Mouse (Mus musculus) MEL (cell line): ENCODE data around the gene Snrpb2. TPM values are rescaled to one million over a fixed set of nuclear protein-coding genes. Genes with fewer than 3 reads are reported as not detected.

Experiments
- DNase-seq: peaks from one replicate; pipeline ENCODE4 v3.0.0; 2011; ENCODE audit warnings: low read depth, low spot score
- H3K27ac ChIP-seq: 2 replicates; pipeline ENCODE4 v1.5.1; 2012; ENCODE audit warnings: low read depth, mild to moderate bottlenecking, control low read depth, low read length, moderate library complexity; ENCODE audit not compliant: control insufficient read depth
- H3K27me3 ChIP-seq, 2 experiments: fragments of 150-350 bp in 1 of 2; sonication (generic) in 1 of 2; 2 replicates each; pipeline ENCODE4 v1.6.1; 2012; ENCODE audit warnings: low read length in 2 of 2, mild to moderate bottlenecking in 2 of 2, improper control_type of control experiment in 1 of 2, moderate library complexity in 1 of 2; ENCODE audit not compliant: insufficient read depth in 2 of 2, control insufficient read depth in 1 of 2
- H3K36me3 ChIP-seq, 2 experiments: 2 replicates each; pipeline ENCODE4 v1.6.1; 2012 to 2014; ENCODE audit warnings: low read length in 2 of 2, improper control_type of control experiment in 1 of 2, inconsistent platforms in 1 of 2, mild to moderate bottlenecking in 1 of 2; ENCODE audit not compliant: insufficient read depth in 2 of 2, control insufficient read depth in 1 of 2
- H3K4me1 ChIP-seq, 2 experiments: fragments of 150-350 bp in 1 of 2; sonication (generic) in 1 of 2; 2 replicates each; pipeline ENCODE4 v1.6.1; 2012; ENCODE audit warnings: low read length in 2 of 2, improper control_type of control experiment in 1 of 2, mild to moderate bottlenecking in 1 of 2; ENCODE audit not compliant: insufficient read depth in 2 of 2, control insufficient read depth in 1 of 2
- H3K4me3 ChIP-seq, 2 experiments: fragments of 150-350 bp in 1 of 2; sonication (generic) in 1 of 2; 2 replicates each; pipeline ENCODE4 v1.5.1; 2012; ENCODE audit warnings: low read depth in 2 of 2, low read length in 2 of 2, mild to moderate bottlenecking in 2 of 2, moderate library complexity in 2 of 2, control low read depth in 1 of 2, improper control_type of control experiment in 1 of 2; ENCODE audit not compliant: control insufficient read depth in 1 of 2, insufficient read depth in 1 of 2
- H3K79me2 ChIP-seq: 2 replicates; pipeline ENCODE4 v1.6.1; 2012; ENCODE audit warnings: mild to moderate bottlenecking, low read length, moderate library complexity; ENCODE audit not compliant: control insufficient read depth, poor library complexity, insufficient read depth
- H3K9ac ChIP-seq: 2 replicates; pipeline ENCODE4 v1.6.1; 2012; ENCODE audit warnings: low read depth, mild to moderate bottlenecking, control low read depth, low read length, moderate library complexity; ENCODE audit not compliant: control insufficient read depth, poor library complexity, severe bottlenecking
- H3K9me3 ChIP-seq: fragments of 150-350 bp; sonication (generic); replicated peaks from 2 replicates; pipeline ENCODE4 v1.6.1; 2012; ENCODE audit warnings: mild to moderate bottlenecking, low read length, improper control_type of control experiment, moderate library complexity; ENCODE audit not compliant: insufficient read depth
- BHLHE40 ChIP-seq: IDR thresholded peaks from 2 replicates; pipeline ENCODE4 v1.6.1; 2012; ENCODE audit warnings: low read depth, mild to moderate bottlenecking, inconsistent platforms, low read length, improper control_type of control experiment, borderline replicate concordance
- CTCF ChIP-seq, 3 experiments: IDR thresholded peaks in 2 of 3; conservative IDR thresholded peaks in 1 of 3; 2 replicates each; pipeline ENCODE4 v1.5.1; 2011 to 2012; ENCODE audit warnings: low read length in 3 of 3, low read depth in 2 of 3, mild to moderate bottlenecking in 2 of 3, improper control_type of control experiment in 1 of 3, inconsistent platforms in 1 of 3, mixed read lengths in 1 of 3, moderate library complexity in 1 of 3; ENCODE audit not compliant: control insufficient read depth in 1 of 3, insufficient read depth in 1 of 3, poor library complexity in 1 of 3, severe bottlenecking in 1 of 3
- E2F4 ChIP-seq: IDR thresholded peaks from 2 replicates; pipeline ENCODE4 v1.6.1; 2011; ENCODE audit warnings: low read depth, low read length, improper control_type of control experiment, borderline replicate concordance
- ETS1 ChIP-seq: IDR thresholded peaks from 2 replicates; pipeline ENCODE4 v1.6.1; 2012; ENCODE audit warnings: low read depth, mild to moderate bottlenecking, inconsistent platforms, low read length, improper control_type of control experiment, moderate library complexity
- GABPA ChIP-seq: IDR thresholded peaks from 2 replicates; pipeline ENCODE4 v1.6.1; 2012; ENCODE audit warnings: low read depth, mild to moderate bottlenecking, inconsistent platforms, low read length, improper control_type of control experiment, moderate library complexity
- GATA1 ChIP-seq: IDR thresholded peaks from 2 replicates; pipeline ENCODE4 v1.6.1; 2011; ENCODE audit warnings: low read depth, low read length, improper control_type of control experiment
- JUND ChIP-seq: IDR thresholded peaks from 2 replicates; pipeline ENCODE4 v1.6.1; 2011; ENCODE audit warnings: low read depth, mild to moderate bottlenecking, improper control_type of control experiment, low read length
- MAFK ChIP-seq: IDR thresholded peaks from 2 replicates; pipeline ENCODE4 v1.6.1; 2011; ENCODE audit warnings: low read depth, mild to moderate bottlenecking, low read length, improper control_type of control experiment, borderline replicate concordance
- MAX ChIP-seq: IDR thresholded peaks from 2 replicates; pipeline ENCODE4 v1.6.1; 2011; ENCODE audit warnings: low read length, improper control_type of control experiment
- MAZ ChIP-seq: IDR thresholded peaks from 2 replicates; pipeline ENCODE4 v1.6.1; 2012; ENCODE audit warnings: low read depth, mild to moderate bottlenecking, inconsistent platforms, low read length, improper control_type of control experiment
- MEF2A ChIP-seq: IDR thresholded peaks from 2 replicates; pipeline ENCODE4 v1.6.1; 2014; ENCODE audit warnings: low read depth, mild to moderate bottlenecking, inconsistent platforms, low read length, improper control_type of control experiment; ENCODE audit not compliant: poor library complexity, insufficient replicate concordance, severe bottlenecking; ENCODE audit errors: extremely low read depth
- NRF1 ChIP-seq: IDR thresholded peaks from 2 replicates; pipeline ENCODE4 v1.6.1; 2014; ENCODE audit warnings: low read depth, mild to moderate bottlenecking, inconsistent platforms, low read length, improper control_type of control experiment, moderate library complexity; ENCODE audit not compliant: poor library complexity, insufficient read depth, severe bottlenecking
- POLR2A ChIP-seq, 2 experiments: IDR thresholded peaks; 2 replicates each; pipeline ENCODE4 v1.6.1; 2011 to 2012; ENCODE audit warnings: low read length in 2 of 2, mild to moderate bottlenecking in 2 of 2, control low read depth in 1 of 2, improper control_type of control experiment in 1 of 2, low read depth in 1 of 2, moderate library complexity in 1 of 2; ENCODE audit not compliant: control insufficient read depth in 1 of 2, insufficient read depth in 1 of 2, poor library complexity in 1 of 2
- RAD21 ChIP-seq: IDR thresholded peaks from 2 replicates; pipeline ENCODE4 v1.6.1; 2011; ENCODE audit warnings: mild to moderate bottlenecking, low read depth, low read length, improper control_type of control experiment
- TAL1 ChIP-seq: IDR thresholded peaks from 2 replicates; pipeline ENCODE4 v1.6.1; 2012; ENCODE audit warnings: mild to moderate bottlenecking, inconsistent platforms, low read length, moderate library complexity, mixed read lengths
- TBP ChIP-seq: IDR thresholded peaks from 2 replicates; pipeline ENCODE4 v1.8.0; 2011; ENCODE audit warnings: low read depth, low read length, improper control_type of control experiment
- TCF12 ChIP-seq: IDR thresholded peaks from 2 replicates; pipeline ENCODE4 v1.6.1; 2014; ENCODE audit warnings: low read depth, mild to moderate bottlenecking, inconsistent platforms, low read length, improper control_type of control experiment, moderate library complexity
- polyA plus RNA-seq, 2 experiments: library from polyadenylated mRNA; stranded (reverse) in 1 of 2; unstranded in 1 of 2; fragments of >175 nt in 1 of 2; fragments of >200 nt in 1 of 2; gene quantifications; 2 replicates each; pipeline versions ENCODE4 v1.2.1 to v1.2.4; 2012; ENCODE audit warnings: low replicate concordance in 2 of 2, low read depth in 1 of 2; ENCODE audit not compliant: insufficient read length in 2 of 2, insufficient read depth in 1 of 2, missing spikeins in 1 of 2
- total RNA-seq: library from RNA; depleted of rRNA; stranded (reverse); fragments of 300-350 nt; gene quantifications from 2 replicates; pipeline ENCODE4 v1.2.3, GENCODE M21; 2012

Snrpb2 gene
- total and polyA plus RNA-seq, 3 experiments, result 58.4 to 60.5 TPM; not detected in 1

- Histone ChIP-seq H3K27ac (no peak overlapping the region), H3K79me2 (no peaks in the 10 kb centered on the region), H3K9me3 (no peaks in the 10 kb centered on the region), H3K36me3 (no peaks in the 10 kb centered on the region), H3K27me3 (peaks cover 0 to 3% of the 10 kb centered on the region in 2 experiments; a peak in 3 of 4 replicates), H3K9ac (no peak overlapping the region), H3K4me3 (no peak overlapping the region), H3K4me1 (no peaks in the 10 kb centered on the region)
- TF ChIP-seq CTCF (IDR thresholded peaks at IDR 0.05 in 2 of 3, conservative IDR thresholded peaks at IDR 0.05 in 1 of 3; ENCODE audit: control insufficient read depth in 1 of 3, insufficient read depth in 1 of 3, low read depth in 2 of 3, low read length in 3 of 3, poor library complexity in 1 of 3, severe bottlenecking in 1 of 3) (no peak), ETS1 (no peak), TCF12 (no peak), E2F4 (no peak), POLR2A (IDR thresholded peaks at IDR 0.05; ENCODE audit: control insufficient read depth in 1 of 2, insufficient read depth in 1 of 2, low read depth in 1 of 2, low read length in 2 of 2, poor library complexity in 1 of 2) (no peak), TBP (no peak), MAFK (no peak), NRF1 (no peak), BHLHE40 (no peak), MEF2A (no peak), GABPA (no peak), TAL1 (no peak), MAX (no peak)
- no peak for DNase-seq
Observed at GRCm38 (mm10) chr2:143056736-143057135, 6.1 kb upstream of the Snrpb2 start.

GRCm38 (mm10) chr2:143062432-143062811 is 417 bp upstream of the Snrpb2 start:
- Histone ChIP-seq H3K9ac (peak overlapping the region; percentile 51), H3K27me3 (peaks cover 0 to 3% of the 10 kb centered on the region in 2 experiments; a peak in 3 of 4 replicates), H3K79me2 (peaks cover 10% of the 10 kb centered on the region), H3K9me3 (no peaks in the 10 kb centered on the region), H3K4me1 (peaks cover 0 to 7% of the 10 kb centered on the region in 2 experiments; a peak in 2 of 4 replicates), H3K4me3 (peak overlapping the region; percentile 57 to 93), H3K27ac (no peak overlapping the region), H3K36me3 (peaks cover 3% of the 10 kb centered on the region in 2 experiments; a peak in 3 of 4 replicates)
- no peak for TF ChIP-seq RAD21
- no peak for TF ChIP-seq CTCF (IDR thresholded peaks at IDR 0.05 in 2 of 3, conservative IDR thresholded peaks at IDR 0.05 in 1 of 3; ENCODE audit: control insufficient read depth in 1 of 3, insufficient read depth in 1 of 3, low read depth in 2 of 3, low read length in 3 of 3, poor library complexity in 1 of 3, severe bottlenecking in 1 of 3)
- no peak for TF ChIP-seq JUND
- TF ChIP-seq MAZ, result no peak
- TF ChIP-seq GATA1, result no peak
- DNase-seq, result no peak
